Mouse (Mus musculus) bone marrow, adult 2 months (tissue): ENCODE measurements around the gene Mipep. TPM values are rescaled to one million over a fixed set of nuclear protein-coding genes. Genes with fewer than 3 reads are reported as not detected.

Experiments used
- H3K27ac ChIP-seq: fragments of 200-500 bp; 2 replicates; pipeline ENCODE4 v1.5.1; 2012; ENCODE audit warnings: low read depth, mild to moderate bottlenecking, control low read depth, inconsistent platforms, low read length; ENCODE audit not compliant: control insufficient read depth, poor library complexity, insufficient read depth
- H3K4me1 ChIP-seq: fragments of 200-500 bp; 2 replicates; pipeline ENCODE4 v1.6.1; 2011; ENCODE audit warnings: low read length; ENCODE audit not compliant: control insufficient read depth, insufficient read depth
- H3K4me3 ChIP-seq: fragments of 200-500 bp; replicated peaks from 2 replicates; pipeline ENCODE3; 2011; ENCODE audit warnings: mild to moderate bottlenecking, low read depth, low read length, control low read depth; ENCODE audit not compliant: control insufficient read depth
- CTCF ChIP-seq: fragments of 200-500 bp; IDR thresholded peaks from 2 replicates; pipeline ENCODE4 v1.5.1; 2011; ENCODE audit warnings: low read length, control low read depth; ENCODE audit not compliant: control insufficient read depth, insufficient read depth
- POLR2A ChIP-seq: fragments of 200-500 bp; IDR thresholded peaks from 2 replicates; pipeline ENCODE4 v1.6.1; 2011; ENCODE audit warnings: low read depth, mild to moderate bottlenecking, control low read depth, low read length, borderline replicate concordance; ENCODE audit not compliant: control insufficient read depth
- WGBS: fragments of 180-500 bp; shearing (Covaris S2); methylation state at CpG from one replicate; pipeline ENCODE4 v1.1.7; 2018; 5-methylcytosine and 5-hydroxymethylcytosine counted together
- polyA plus RNA-seq: library from polyadenylated mRNA; stranded (reverse); fragments of >200 nt; gene quantifications from 2 replicates; pipeline ENCODE4 v1.2.4, GENCODE M21; 2011; ENCODE audit warnings: low replicate concordance; ENCODE audit not compliant: missing spikeins, insufficient read depth, insufficient read length

The Mipep gene
- polyA plus RNA-seq, 1 experiment, result 3.4 TPM

GRCm38 (mm10) chr14:60818045-60818444, 33.7 kb downstream of the Mipep start:
- no peak for TF ChIP-seq POLR2A
- no peak for TF ChIP-seq CTCF
- Histone ChIP-seq H3K4me1 (no peaks in the 10 kb centered on the region; the same call in 1 of the 2 replicates), H3K4me3 (no peak overlapping the region), H3K27ac (no peak overlapping the region)
- 73% methylated on average over 5 of the region's 5 CpGs for WGBS

- Histone ChIP-seq H3K4me1 (no peaks in the 10 kb centered on the region; the same call in 1 of the 2 replicates), H3K27ac (no peak overlapping the region), H3K4me3 (no peak overlapping the region)
- TF ChIP-seq CTCF, result no peak
- no peak for TF ChIP-seq POLR2A
- WGBS, result 77% methylated on average over 2 of the region's 2 CpGs
These were observed 45.7 kb downstream of the Mipep start for GRCm38 (mm10) chr14:60830096-60830495.

GRCm38 (mm10) chr14:60836709-60837108, 52.3 kb downstream of the Mipep start:
- TF ChIP-seq POLR2A (no peak), CTCF (no peak)
- H3K27ac ChIP-seq, result no peak overlapping the region
- WGBS, result 86% methylated on average over 6 of the region's 6 CpGs
- H3K4me3 ChIP-seq, result no peak overlapping the region
- no peaks in the 10 kb centered on the region for H3K4me1 ChIP-seq

- H3K4me3 ChIP-seq, result no peak overlapping the region
- TF ChIP-seq POLR2A (no peak), CTCF (no peak)
- no peak overlapping the region for H3K27ac ChIP-seq
- H3K4me1 ChIP-seq, result no peaks in the 10 kb centered on the region
- 77% methylated on average over 8 of the region's 8 CpGs for WGBS
These were observed 55.3 kb downstream of the Mipep start for GRCm38 (mm10) chr14:60839654-60840053.

GRCm38 (mm10) chr14:60841977-60842659, 57.7 kb downstream of the Mipep start:
- no peaks in the 10 kb centered on the region for H3K4me1 ChIP-seq
- TF ChIP-seq CTCF (no peak), POLR2A (no peak)
- H3K4me3 ChIP-seq, result no peak overlapping the region
- 86% methylated on average over 14 of the region's 14 CpGs for WGBS
- no peak overlapping the region for H3K27ac ChIP-seq

GRCm38 (mm10) chr14:60843596-60843995, 59.2 kb downstream of the Mipep start:
- TF ChIP-seq POLR2A (no peak), CTCF (no peak)
- no peak overlapping the region for H3K4me3 ChIP-seq
- 85% methylated on average over 7 of the region's 7 CpGs for WGBS
- H3K4me1 ChIP-seq, result no peaks in the 10 kb centered on the region
- H3K27ac ChIP-seq, result no peak overlapping the region

GRCm38 (mm10) chr14:60845261-60846045, 61.1 kb downstream of the Mipep start:
- H3K27ac ChIP-seq, result no peak overlapping the region
- no peaks in the 10 kb centered on the region for H3K4me1 ChIP-seq
- TF ChIP-seq CTCF, result no peak
- no peak for TF ChIP-seq POLR2A
- no peak overlapping the region for H3K4me3 ChIP-seq
- 71% methylated on average over 10 of the region's 10 CpGs for WGBS

GRCm38 (mm10) chr14:60846174-60846573, 61.8 kb downstream of the Mipep start:
- Histone ChIP-seq H3K4me3 (no peak overlapping the region), H3K27ac (no peak overlapping the region), H3K4me1 (no peaks in the 10 kb centered on the region)
- TF ChIP-seq CTCF, result no peak
- no peak for TF ChIP-seq POLR2A
- 85% methylated on average over 5 of the region's 5 CpGs for WGBS
